Mouse (Mus musculus): ENCODE results near the gene Ptprcap. TPM values are rescaled to one million over a fixed set of nuclear protein-coding genes. Genes with fewer than 3 reads are reported as not detected.
A peak's percentile ranks its signal among the peaks of the same experiment; 100 is the strongest.
"Not testable (repeated sequence)": the region's sequence is repeated elsewhere in the genome, so short reads cannot be mapped to it uniquely, and the experiment has no call there.

Ptprcap gene
- polyA plus RNA-seq, 1 experiment from 2014 or later: 3.9 TPM

- no peak overlapping the region for H3K4me3 ChIP-seq (replicated peaks)
- 92% methylated on average over 7 of the region's 7 CpGs for WGBS
- H3K27me3 ChIP-seq (replicated peaks): no peaks in the 10 kb centered on the region
- ATAC-seq: no peak
- no peak overlapping the region for H3K4me2 ChIP-seq (replicated peaks)
- no peaks in the 10 kb centered on the region for H3K9me3 ChIP-seq
- no peak overlapping the region for H3K27ac ChIP-seq
- peaks cover 8% of the 10 kb centered on the region for H3K4me1 ChIP-seq (replicated peaks)
- H3K9ac ChIP-seq: no peak overlapping the region
- peaks cover 20% of the 10 kb centered on the region for H3K36me3 ChIP-seq
Measured at GRCm38 (mm10) chr19:4129462-4129861, 23.9 kb upstream of the Ptprcap start.

- Histone ChIP-seq H3K27me3 (replicated peaks) (no peaks in the 10 kb centered on the region), H3K4me2 (replicated peaks) (no peak overlapping the region), H3K36me3 (peaks cover 20% of the 10 kb centered on the region), H3K9ac (no peak overlapping the region), H3K27ac (no peak overlapping the region), H3K4me3 (replicated peaks) (no peak overlapping the region), H3K4me1 (replicated peaks) (peaks cover 8% of the 10 kb centered on the region), H3K9me3 (no peaks in the 10 kb centered on the region)
- ATAC-seq: no peak
- 92% methylated on average over 4 of the region's 4 CpGs for WGBS
Measured at GRCm38 (mm10) chr19:4130106-4130505, 23.3 kb upstream of the Ptprcap start.

GRCm38 (mm10) chr19:4131075-4131474 lies 22.3 kb upstream of the Ptprcap start:
- Histone ChIP-seq H3K27me3 (replicated peaks) (no peaks in the 10 kb centered on the region), H3K4me3 (replicated peaks) (no peak overlapping the region), H3K9me3 (no peaks in the 10 kb centered on the region), H3K4me1 (replicated peaks) (peaks cover 8% of the 10 kb centered on the region), H3K9ac (no peak overlapping the region), H3K4me2 (replicated peaks) (no peak overlapping the region), H3K36me3 (peaks cover 20% of the 10 kb centered on the region), H3K27ac (no peak overlapping the region)
- 91% methylated on average over 5 of the region's 5 CpGs for WGBS
- ATAC-seq: no peak

GRCm38 (mm10) chr19:4131768-4132167 lies 21.6 kb upstream of the Ptprcap start:
- no peak overlapping the region for H3K4me3 ChIP-seq (replicated peaks)
- no peak overlapping the region for H3K9ac ChIP-seq
- ATAC-seq: no peak
- H3K4me2 ChIP-seq (replicated peaks): no peak overlapping the region
- no peaks in the 10 kb centered on the region for H3K27me3 ChIP-seq (replicated peaks)
- no peak overlapping the region for H3K27ac ChIP-seq
- peaks cover 4% of the 10 kb centered on the region for H3K4me1 ChIP-seq (replicated peaks)
- WGBS: 85% methylated on average over 2 of the region's 2 CpGs
- H3K9me3 ChIP-seq: no peaks in the 10 kb centered on the region
- peaks cover 20% of the 10 kb centered on the region for H3K36me3 ChIP-seq

- no peak for ATAC-seq
- 97% methylated on average over 4 of the region's 4 CpGs for WGBS
- Histone ChIP-seq H3K27ac (no peak overlapping the region), H3K4me1 (replicated peaks) (no peaks in the 10 kb centered on the region), H3K9me3 (no peaks in the 10 kb centered on the region), H3K27me3 (replicated peaks) (no peaks in the 10 kb centered on the region), H3K4me2 (replicated peaks) (no peak overlapping the region), H3K36me3 (peaks cover 17% of the 10 kb centered on the region), H3K9ac (no peak overlapping the region), H3K4me3 (replicated peaks) (no peak overlapping the region)
Measured at GRCm38 (mm10) chr19:4134354-4134753, 19.1 kb upstream of the Ptprcap start.

GRCm38 (mm10) chr19:4135229-4135962 lies 18.0 kb upstream of the Ptprcap start:
- H3K9ac ChIP-seq; H3K4me3 ChIP-seq (replicated peaks); H3K4me2 ChIP-seq (replicated peaks); H3K27me3 ChIP-seq (replicated peaks); H3K27ac ChIP-seq; H3K9me3 ChIP-seq; H3K4me1 ChIP-seq (replicated peaks); ATAC-seq: not testable (repeated sequence)
- 83% methylated on average over 6 of the region's 6 CpGs for WGBS
- peaks cover 12% of the 10 kb centered on the region for H3K36me3 ChIP-seq

GRCm38 (mm10) chr19:4135963-4136345 lies 17.4 kb upstream of the Ptprcap start:
- H3K27ac ChIP-seq; H3K4me3 ChIP-seq (replicated peaks); H3K4me1 ChIP-seq (replicated peaks); H3K9ac ChIP-seq; H3K4me2 ChIP-seq (replicated peaks); H3K27me3 ChIP-seq (replicated peaks); H3K9me3 ChIP-seq: not testable (repeated sequence)
- ATAC-seq: peak; percentile 50
- H3K36me3 ChIP-seq: peaks cover 12% of the 10 kb centered on the region
- 20% methylated on average over 8 of the region's 8 CpGs for WGBS

GRCm38 (mm10) chr19:4136463-4136862 lies 16.9 kb upstream of the Ptprcap start:
- Histone ChIP-seq H3K4me3 (replicated peaks) (no peak overlapping the region), H3K9ac (no peak overlapping the region), H3K9me3 (no peaks in the 10 kb centered on the region), H3K4me2 (replicated peaks) (no peak overlapping the region), H3K36me3 (peaks cover 12% of the 10 kb centered on the region), H3K27ac (no peak overlapping the region), H3K4me1 (replicated peaks) (no peaks in the 10 kb centered on the region), H3K27me3 (replicated peaks) (no peaks in the 10 kb centered on the region)
- no peak for ATAC-seq
- WGBS: 81% methylated on average over 5 of the region's 5 CpGs

- Histone ChIP-seq H3K9me3 (no peaks in the 10 kb centered on the region), H3K4me1 (replicated peaks) (no peaks in the 10 kb centered on the region), H3K4me2 (replicated peaks) (no peak overlapping the region), H3K27me3 (replicated peaks) (no peaks in the 10 kb centered on the region), H3K27ac (no peak overlapping the region), H3K9ac (no peak overlapping the region), H3K4me3 (replicated peaks) (no peak overlapping the region), H3K36me3 (peaks cover under 1% of the 10 kb centered on the region; the same call in 1 of the 2 replicates)
- ATAC-seq: no peak
- 80% methylated on average over 5 of the region's 5 CpGs for WGBS
Measured at GRCm38 (mm10) chr19:4137913-4138312, 15.5 kb upstream of the Ptprcap start.

- no peak within 1 kb of the TSS for H3K27ac ChIP-seq
- H3K9ac ChIP-seq: no peak within 1 kb of the TSS
- H3K9me3 ChIP-seq: no peaks in the 10 kb centered on the region
- no peaks in the 10 kb centered on the region for H3K36me3 ChIP-seq
- 82% methylated on average over 2 of the region's 2 CpGs for WGBS
- H3K4me1 ChIP-seq (replicated peaks): no peaks in the 10 kb centered on the region
- no peak within 1 kb of the TSS for H3K4me2 ChIP-seq (replicated peaks)
- H3K4me3 ChIP-seq (replicated peaks): no peak within 1 kb of the TSS
- no peaks in the 10 kb centered on the region for H3K27me3 ChIP-seq (replicated peaks)
- ATAC-seq: no peak
Measured at GRCm38 (mm10) chr19:4139446-4139845, 14.0 kb upstream of the Ptprcap start, which contains the start of gene Gpr152. Gene Gpr152 (plus strand): TSS chr19:4139787.

- Histone ChIP-seq H3K36me3 (no peaks in the 10 kb centered on the region), H3K4me2 (replicated peaks) (no peak overlapping the region), H3K4me3 (replicated peaks) (no peak overlapping the region), H3K27ac (no peak overlapping the region), H3K4me1 (replicated peaks) (no peaks in the 10 kb centered on the region), H3K9me3 (no peaks in the 10 kb centered on the region), H3K27me3 (replicated peaks) (no peaks in the 10 kb centered on the region), H3K9ac (no peak overlapping the region)
- WGBS: 81% methylated on average over 6 of the region's 6 CpGs
- no peak for ATAC-seq
Measured at GRCm38 (mm10) chr19:4140147-4140546, 13.3 kb upstream of the Ptprcap start.

- Histone ChIP-seq H3K27me3 (replicated peaks) (no peaks in the 10 kb centered on the region), H3K4me1 (replicated peaks) (peaks cover 2% of the 10 kb centered on the region; the same call in 1 of the 2 replicates), H3K36me3 (no peaks in the 10 kb centered on the region), H3K4me2 (replicated peaks) (no peak overlapping the region), H3K9ac (no peak overlapping the region), H3K27ac (no peak overlapping the region), H3K9me3 (no peaks in the 10 kb centered on the region), H3K4me3 (replicated peaks) (no peak overlapping the region)
- no peak for ATAC-seq
- WGBS: 86% methylated on average over 18 of the region's 18 CpGs
Measured at GRCm38 (mm10) chr19:4142416-4143173, 10.8 kb upstream of the Ptprcap start.

Data from intestine, embryonic 15.5 days (tissue).